Mouse (Mus musculus): Measurements from ENCODE around the gene Magi1. TPM values are rescaled to one million over a fixed set of nuclear protein-coding genes. Genes with fewer than 3 reads are reported as not detected.

Magi1 gene
- polyA plus RNA-seq, 1 experiment from 2014 or later, result 11.7 TPM

- Histone ChIP-seq H3K27ac (ENCODE audit: low read depth) (no peak overlapping the region), H3K36me3 (ENCODE audit: control insufficient read depth, insufficient read depth, low read length) (no peaks in the 10 kb centered on the region), H3K9me3 (ENCODE audit: control insufficient read depth, low read length) (no peaks in the 10 kb centered on the region), H3K4me2 (ENCODE audit: low read length) (no peak overlapping the region), H3K27me3 (replicated peaks; ENCODE audit: control insufficient read depth, insufficient read depth, low read length) (no peaks in the 10 kb centered on the region), H3K4me3 (ENCODE audit: low read depth, low read length) (no peak overlapping the region), H3K9ac (ENCODE audit: low read length) (no peak overlapping the region), H3K4me1 (replicated peaks; ENCODE audit: control insufficient read depth, insufficient read depth, low read length) (peaks cover 4% of the 10 kb centered on the region; the same call in 1 of the 2 replicates)
- ATAC-seq (replicated peaks; ENCODE audit: low FRiP score, low TSS enrichment, low read depth) (no peak), DNase-seq (ENCODE audit: low spot score) (no peak)
- WGBS, result 81% methylated on average over 3 of the region's 3 CpGs
These were observed 300.2 kb downstream of the Magi1 start for GRCm38 (mm10) chr6:93983551-93983950.

GRCm38 (mm10) chr6:93981211-93981610 is 302.5 kb downstream of the Magi1 start:
- ATAC-seq (replicated peaks; ENCODE audit: low FRiP score, low TSS enrichment, low read depth) (no peak), DNase-seq (ENCODE audit: low spot score) (no peak)
- H3K4me3 ChIP-seq (ENCODE audit: low read depth, low read length), result no peak overlapping the region
- no peaks in the 10 kb centered on the region for H3K9me3 ChIP-seq (ENCODE audit: control insufficient read depth, low read length)
- no peak overlapping the region for H3K4me2 ChIP-seq (ENCODE audit: low read length)
- WGBS, result 22% methylated on average over 8 of the region's 8 CpGs
- H3K9ac ChIP-seq (ENCODE audit: low read length), result no peak overlapping the region
- H3K4me1 ChIP-seq (replicated peaks; ENCODE audit: control insufficient read depth, insufficient read depth, low read length), result peaks cover 4% of the 10 kb centered on the region; the same call in 1 of the 2 replicates
- H3K27me3 ChIP-seq (replicated peaks; ENCODE audit: control insufficient read depth, insufficient read depth, low read length), result no peaks in the 10 kb centered on the region
- no peak overlapping the region for H3K27ac ChIP-seq (ENCODE audit: low read depth)
- H3K36me3 ChIP-seq (ENCODE audit: control insufficient read depth, insufficient read depth, low read length), result no peaks in the 10 kb centered on the region

DNA sequence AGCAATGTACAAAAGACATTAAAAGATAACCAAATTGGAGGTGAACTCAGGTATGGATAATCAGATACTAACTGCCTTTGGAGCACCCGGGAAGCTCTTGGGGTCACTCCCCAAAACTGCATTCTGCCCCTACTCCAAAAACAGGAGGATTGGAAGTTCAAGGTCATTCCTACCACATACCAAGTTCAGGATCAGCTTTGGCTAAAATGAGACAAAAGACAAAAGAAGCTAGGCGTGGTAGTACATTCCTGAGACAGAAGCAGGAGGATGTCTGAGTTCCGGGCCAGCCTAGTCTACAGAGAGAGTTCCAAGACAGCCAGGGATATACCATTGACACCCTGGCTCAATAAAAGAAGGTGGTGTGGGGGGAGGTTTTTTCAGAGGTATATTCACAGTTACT is 304.5 kb downstream of the Magi1 start:
- Histone ChIP-seq H3K4me1 (replicated peaks; ENCODE audit: control insufficient read depth, insufficient read depth, low read length) (peaks cover 4% of the 10 kb centered on the region; the same call in 1 of the 2 replicates), H3K27me3 (replicated peaks; ENCODE audit: control insufficient read depth, insufficient read depth, low read length) (no peaks in the 10 kb centered on the region), H3K9ac (ENCODE audit: low read length) (no peak overlapping the region), H3K9me3 (ENCODE audit: control insufficient read depth, low read length) (no peaks in the 10 kb centered on the region), H3K4me2 (ENCODE audit: low read length) (no peak overlapping the region), H3K36me3 (ENCODE audit: control insufficient read depth, insufficient read depth, low read length) (no peaks in the 10 kb centered on the region), H3K27ac (ENCODE audit: low read depth) (no peak overlapping the region), H3K4me3 (ENCODE audit: low read depth, low read length) (no peak overlapping the region)
- WGBS, result 93% methylated on average over 3 of the region's 3 CpGs
- ATAC-seq (replicated peaks; ENCODE audit: low FRiP score, low TSS enrichment, low read depth), result no peak
- DNase-seq (ENCODE audit: low spot score), result no peak

DNA sequence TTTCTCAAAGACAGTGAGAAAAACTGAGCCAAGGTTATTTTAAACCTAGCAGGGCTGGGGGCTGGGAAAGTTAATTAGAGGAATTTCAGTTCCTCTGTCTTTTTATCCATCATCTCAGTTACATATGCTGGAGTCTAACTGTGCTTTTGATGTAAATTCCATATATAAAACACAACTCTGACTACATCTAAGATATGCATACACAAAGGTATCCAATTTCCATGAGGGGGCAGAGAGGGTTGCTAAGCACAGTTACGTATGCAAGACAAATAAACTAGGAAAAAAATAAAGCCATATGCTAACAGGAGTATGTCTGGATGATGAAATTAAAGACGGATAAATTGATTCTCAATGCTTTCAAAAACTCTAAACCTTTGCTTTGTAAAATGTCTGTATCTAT is 315.0 kb downstream of the Magi1 start:
- Histone ChIP-seq H3K9ac (ENCODE audit: low read length) (no peak overlapping the region), H3K36me3 (ENCODE audit: control insufficient read depth, insufficient read depth, low read length) (no peaks in the 10 kb centered on the region), H3K4me3 (ENCODE audit: low read depth, low read length) (no peak overlapping the region), H3K9me3 (ENCODE audit: control insufficient read depth, low read length) (no peaks in the 10 kb centered on the region), H3K27ac (ENCODE audit: low read depth) (no peak overlapping the region), H3K4me1 (replicated peaks; ENCODE audit: control insufficient read depth, insufficient read depth, low read length) (peaks cover 2% of the 10 kb centered on the region; the same call in 1 of the 2 replicates), H3K4me2 (ENCODE audit: low read length) (no peak overlapping the region), H3K27me3 (replicated peaks; ENCODE audit: control insufficient read depth, insufficient read depth, low read length) (no peaks in the 10 kb centered on the region)
- 66% methylated on average over 2 of the region's 2 CpGs for WGBS
- DNase-seq (ENCODE audit: low spot score) (no peak), ATAC-seq (replicated peaks; ENCODE audit: low FRiP score, low TSS enrichment, low read depth) (no peak)

DNA sequence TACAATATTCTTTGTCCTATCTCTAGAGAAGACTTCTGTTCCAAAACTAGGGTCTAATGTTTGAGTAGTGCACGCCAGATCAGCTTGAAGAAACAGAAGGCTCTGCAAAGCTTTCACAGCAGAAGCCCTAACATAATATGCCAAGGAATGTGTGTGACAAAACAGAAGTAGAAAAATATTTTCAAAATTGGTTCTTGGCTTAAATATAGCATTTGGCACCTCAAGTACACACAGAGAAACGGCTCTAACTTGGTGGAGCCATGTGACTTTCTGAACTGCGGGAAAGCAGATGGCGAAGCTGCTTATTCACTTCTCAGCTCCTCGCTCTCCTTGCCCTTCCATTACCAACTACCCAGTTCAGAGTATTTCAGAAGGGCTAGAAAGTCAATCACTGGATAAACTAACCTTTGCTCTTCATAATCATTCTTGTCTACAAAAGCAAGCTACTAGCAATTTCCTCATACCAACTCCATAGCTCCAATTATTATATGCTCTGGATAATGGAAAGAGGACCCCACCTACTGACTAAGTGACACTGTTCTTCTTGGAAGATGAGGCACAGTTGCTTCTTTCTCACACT is 320.9 kb downstream of the Magi1 start:
- no peaks in the 10 kb centered on the region for H3K27me3 ChIP-seq (replicated peaks; ENCODE audit: control insufficient read depth, insufficient read depth, low read length)
- H3K36me3 ChIP-seq (ENCODE audit: control insufficient read depth, insufficient read depth, low read length), result no peaks in the 10 kb centered on the region
- no peak for DNase-seq (ENCODE audit: low spot score)
- no peak overlapping the region for H3K4me3 ChIP-seq (ENCODE audit: low read depth, low read length)
- no peak overlapping the region for H3K4me2 ChIP-seq (ENCODE audit: low read length)
- no peak overlapping the region for H3K27ac ChIP-seq (ENCODE audit: low read depth)
- no peak for ATAC-seq (replicated peaks; ENCODE audit: low FRiP score, low TSS enrichment, low read depth)
- H3K9ac ChIP-seq (ENCODE audit: low read length), result no peak overlapping the region
- 81% methylated on average over 5 of the region's 5 CpGs for WGBS
- no peaks in the 10 kb centered on the region for H3K9me3 ChIP-seq (ENCODE audit: control insufficient read depth, low read length)
- no peaks in the 10 kb centered on the region for H3K4me1 ChIP-seq (replicated peaks; ENCODE audit: control insufficient read depth, insufficient read depth, low read length)

- Histone ChIP-seq H3K36me3 (ENCODE audit: control insufficient read depth, insufficient read depth, low read length) (no peaks in the 10 kb centered on the region), H3K4me3 (ENCODE audit: low read depth, low read length) (no peak overlapping the region), H3K27ac (ENCODE audit: low read depth) (no peak overlapping the region), H3K4me2 (ENCODE audit: low read length) (no peak overlapping the region), H3K9me3 (ENCODE audit: control insufficient read depth, low read length) (no peaks in the 10 kb centered on the region), H3K27me3 (replicated peaks; ENCODE audit: control insufficient read depth, insufficient read depth, low read length) (no peaks in the 10 kb centered on the region), H3K4me1 (replicated peaks; ENCODE audit: control insufficient read depth, insufficient read depth, low read length) (no peaks in the 10 kb centered on the region), H3K9ac (ENCODE audit: low read length) (no peak overlapping the region)
- ATAC-seq (replicated peaks; ENCODE audit: low FRiP score, low TSS enrichment, low read depth), result no peak
- no peak for DNase-seq (ENCODE audit: low spot score)
- 65% methylated on average over 1 of the region's 1 CpGs for WGBS
These were observed 321.9 kb downstream of the Magi1 start for GRCm38 (mm10) chr6:93961782-93962181.

DNA sequence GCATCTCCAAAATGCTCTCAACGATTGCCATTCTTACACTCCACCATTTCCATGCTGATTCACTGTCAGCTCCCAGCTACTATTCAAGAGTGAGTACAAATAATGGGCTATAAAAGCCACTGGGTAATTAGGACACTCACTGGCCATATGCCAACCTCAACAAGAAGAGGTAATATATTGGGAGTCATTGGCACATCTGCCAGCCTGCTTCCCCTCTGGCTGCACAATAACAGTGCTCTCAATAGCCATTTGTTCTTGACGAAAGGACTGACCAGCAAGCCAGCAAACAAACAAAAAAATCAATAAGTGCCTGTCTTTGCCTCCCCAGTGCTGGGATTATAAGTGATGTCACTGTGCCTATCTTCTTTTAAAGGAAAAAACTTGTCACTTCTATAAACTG is 326.5 kb downstream of the Magi1 start:
- Histone ChIP-seq H3K4me2 (ENCODE audit: low read length) (no peak overlapping the region), H3K9ac (ENCODE audit: low read length) (no peak overlapping the region), H3K27me3 (replicated peaks; ENCODE audit: control insufficient read depth, insufficient read depth, low read length) (no peaks in the 10 kb centered on the region), H3K4me3 (ENCODE audit: low read depth, low read length) (no peak overlapping the region), H3K9me3 (ENCODE audit: control insufficient read depth, low read length) (no peaks in the 10 kb centered on the region), H3K36me3 (ENCODE audit: control insufficient read depth, insufficient read depth, low read length) (no peaks in the 10 kb centered on the region), H3K4me1 (replicated peaks; ENCODE audit: control insufficient read depth, insufficient read depth, low read length) (peaks cover 6% of the 10 kb centered on the region), H3K27ac (ENCODE audit: low read depth) (no peak overlapping the region)
- DNase-seq (ENCODE audit: low spot score) (no peak), ATAC-seq (replicated peaks; ENCODE audit: low FRiP score, low TSS enrichment, low read depth) (no peak)
- WGBS, result 63% methylated on average over 2 of the region's 2 CpGs

GRCm38 (mm10) chr6:93946612-93947011 is 337.1 kb downstream of the Magi1 start:
- Histone ChIP-seq H3K36me3 (ENCODE audit: control insufficient read depth, insufficient read depth, low read length) (no peaks in the 10 kb centered on the region), H3K4me3 (ENCODE audit: low read depth, low read length) (no peak overlapping the region), H3K4me2 (ENCODE audit: low read length) (no peak overlapping the region), H3K27ac (ENCODE audit: low read depth) (no peak overlapping the region), H3K9ac (ENCODE audit: low read length) (no peak overlapping the region), H3K9me3 (ENCODE audit: control insufficient read depth, low read length) (no peaks in the 10 kb centered on the region), H3K4me1 (replicated peaks; ENCODE audit: control insufficient read depth, insufficient read depth, low read length) (no peaks in the 10 kb centered on the region), H3K27me3 (replicated peaks; ENCODE audit: control insufficient read depth, insufficient read depth, low read length) (no peaks in the 10 kb centered on the region)
- DNase-seq (ENCODE audit: low spot score) (no peak), ATAC-seq (replicated peaks; ENCODE audit: low FRiP score, low TSS enrichment, low read depth) (no peak)
- 83% methylated on average over 2 of the region's 2 CpGs for WGBS

GRCm38 (mm10) chr6:93936359-93936758 is 347.4 kb downstream of the Magi1 start:
- no peaks in the 10 kb centered on the region for H3K9me3 ChIP-seq (ENCODE audit: control insufficient read depth, low read length)
- no peak overlapping the region for H3K27ac ChIP-seq (ENCODE audit: low read depth)
- H3K27me3 ChIP-seq (replicated peaks; ENCODE audit: control insufficient read depth, insufficient read depth, low read length), result no peaks in the 10 kb centered on the region
- DNase-seq (ENCODE audit: low spot score) (no peak), ATAC-seq (replicated peaks; ENCODE audit: low FRiP score, low TSS enrichment, low read depth) (no peak)
- no peak overlapping the region for H3K4me3 ChIP-seq (ENCODE audit: low read depth, low read length)
- WGBS, result 83% methylated on average over 6 of the region's 6 CpGs
- H3K4me2 ChIP-seq (ENCODE audit: low read length), result no peak overlapping the region
- H3K9ac ChIP-seq (ENCODE audit: low read length), result no peak overlapping the region
- no peaks in the 10 kb centered on the region for H3K36me3 ChIP-seq (ENCODE audit: control insufficient read depth, insufficient read depth, low read length)
- no peaks in the 10 kb centered on the region for H3K4me1 ChIP-seq (replicated peaks; ENCODE audit: control insufficient read depth, insufficient read depth, low read length)
